Mouse (Mus musculus) forebrain, embryonic 16.5 days (tissue): ENCODE measurements at regions not wholly inside any gene's neighbourhood (a gene's known extent, or its start where the extent isn't known, plus 50 kb on each side); places are given as distances from the start of the nearest gene placed in this dataset.

Experiments
- ATAC-seq: fragments of 200-750 bp; cut with Nextera tagmentation; 2 replicates; pipeline ENCODE4 v1.8.0; 2017; ENCODE audit warnings: mild to moderate bottlenecking, moderate library complexity
- H3K27ac ChIP-seq: fragments of 300-500 bp; sonication (generic); 2 replicates; pipeline ENCODE4 v1.5.1; 2014; ENCODE audit warnings: low read length, control low read depth
- H3K27me3 ChIP-seq: fragments of 300-500 bp; sonication (generic); replicated peaks from 2 replicates; pipeline ENCODE4 v1.6.1; 2014; ENCODE audit warnings: low read length; ENCODE audit not compliant: control insufficient read depth, insufficient read depth
- H3K36me3 ChIP-seq: fragments of 300-500 bp; sonication (generic); 2 replicates; pipeline ENCODE4 v1.6.1; 2014; ENCODE audit not compliant: control insufficient read depth, insufficient read depth
- H3K4me1 ChIP-seq: fragments of 300-500 bp; sonication (generic); replicated peaks from 2 replicates; pipeline ENCODE4 v1.6.1; 2014; ENCODE audit warnings: low read length; ENCODE audit not compliant: control insufficient read depth, insufficient read depth
- H3K4me2 ChIP-seq: fragments of 300-500 bp; sonication (generic); 2 replicates; pipeline ENCODE4 v1.6.1; 2014; ENCODE audit warnings: mild to moderate bottlenecking, low read length, control low read depth
- H3K4me3 ChIP-seq: fragments of 300-500 bp; sonication (generic); replicated peaks from 2 replicates; pipeline ENCODE4 v1.5.1; 2014; ENCODE audit warnings: mild to moderate bottlenecking, low read length, control low read depth
- H3K9ac ChIP-seq: fragments of 300-500 bp; sonication (generic); replicated peaks from 2 replicates; pipeline ENCODE4 v1.6.1; 2014; ENCODE audit warnings: low read depth, low read length, control low read depth
- H3K9me3 ChIP-seq: fragments of 300-500 bp; sonication (generic); 2 replicates; pipeline ENCODE4 v1.6.1; 2016; ENCODE audit warnings: low read length; ENCODE audit not compliant: control insufficient read depth
- WGBS: fragments of 180-500 bp; shearing (Covaris S2); extraction: QIAGEN DNeasy Blood & Tissue Kit; methylation state at CpG from one replicate; pipeline ENCODE4 v1.1.7; 2014; 5-methylcytosine and 5-hydroxymethylcytosine counted together

DNA sequence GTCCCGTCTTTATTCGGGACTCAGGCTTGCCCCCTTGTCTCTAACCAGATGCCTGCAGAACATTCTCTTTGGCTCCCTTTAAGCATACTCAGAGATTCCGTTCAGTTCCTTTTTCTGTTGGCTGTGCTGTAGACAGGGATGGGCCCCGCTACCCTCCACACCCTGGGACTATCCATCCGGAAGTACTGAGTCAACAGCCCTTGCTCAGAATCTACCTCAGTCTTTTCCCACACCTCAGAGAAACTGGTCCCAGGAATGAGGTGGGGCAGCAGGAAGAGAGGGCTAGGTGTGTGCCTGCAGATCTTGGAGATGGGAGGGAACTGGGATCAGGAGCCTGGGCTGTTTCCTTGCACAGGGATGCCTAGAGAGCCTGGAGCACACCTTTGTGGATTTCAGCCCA lies 186.1 kb upstream of the Rreb1 start:
- H3K27ac ChIP-seq, result no peak overlapping the region
- H3K9ac ChIP-seq, result no peak overlapping the region
- H3K27me3 ChIP-seq, result no peaks in the 10 kb centered on the region
- no peak overlapping the region for H3K4me2 ChIP-seq
- H3K4me1 ChIP-seq, result no peaks in the 10 kb centered on the region
- no peaks in the 10 kb centered on the region for H3K9me3 ChIP-seq
- no peak overlapping the region for H3K4me3 ChIP-seq
- H3K36me3 ChIP-seq, result no peaks in the 10 kb centered on the region
- no peak for ATAC-seq
- WGBS, result 86% methylated on average over 5 of the region's 5 CpGs

GRCm38 (mm10) chr13:37595196-37595595 lies 183.0 kb upstream of the Rreb1 start:
- WGBS, result 55% methylated on average over 8 of the region's 8 CpGs

DNA sequence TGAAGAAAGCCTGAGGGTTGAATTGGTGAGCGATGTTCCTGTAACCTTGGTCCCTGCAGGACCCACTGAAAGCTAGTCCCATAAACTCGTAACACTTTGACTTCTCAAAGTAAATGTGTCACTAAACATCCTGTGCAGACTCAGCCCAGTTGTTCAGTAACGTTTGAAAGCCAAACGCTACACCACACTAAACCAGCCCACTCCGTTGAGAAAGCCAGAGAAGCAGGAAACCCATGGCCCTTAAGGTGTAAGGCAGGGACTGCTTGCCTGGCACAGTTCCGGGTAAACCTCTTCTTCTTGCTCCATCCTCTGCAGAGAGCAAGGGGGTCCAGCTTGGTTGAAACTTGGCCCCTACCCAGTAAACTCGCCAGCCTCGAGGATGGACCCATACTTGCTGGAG lies 180.6 kb upstream of the Rreb1 start:
- 0 out of 2 replicates have a peak, but pooled peaks cover 3% of the 10 kb centered on the region for H3K4me1 ChIP-seq
- H3K4me2 ChIP-seq, result no peak overlapping the region
- H3K27ac ChIP-seq, result no peak overlapping the region
- WGBS, result 79% methylated on average over 8 of the region's 8 CpGs
- no peaks in the 10 kb centered on the region for H3K36me3 ChIP-seq
- no peak overlapping the region for H3K9ac ChIP-seq
- no peaks in the 10 kb centered on the region for H3K9me3 ChIP-seq
- H3K27me3 ChIP-seq, result no peaks in the 10 kb centered on the region
- no peak for ATAC-seq
- H3K4me3 ChIP-seq, result no peak overlapping the region

More at GRCm38 (mm10) chr13:37595196-37595595, 183.0 kb upstream of the Rreb1 start:
- H3K4me3 ChIP-seq, result no peak overlapping the region
- no peaks in the 10 kb centered on the region for H3K4me1 ChIP-seq
- H3K4me2 ChIP-seq, result no peak overlapping the region
- no peak overlapping the region for H3K9ac ChIP-seq
- no peak for ATAC-seq
- H3K27ac ChIP-seq, result no peak overlapping the region
- no peaks in the 10 kb centered on the region for H3K36me3 ChIP-seq
- H3K9me3 ChIP-seq, result no peaks in the 10 kb centered on the region
- no peaks in the 10 kb centered on the region for H3K27me3 ChIP-seq

- Histone ChIP-seq H3K4me2 (no peak overlapping the region), H3K9me3 (no peaks in the 10 kb centered on the region), H3K27ac (no peak overlapping the region), H3K9ac (no peak overlapping the region), H3K36me3 (no peaks in the 10 kb centered on the region), H3K27me3 (no peaks in the 10 kb centered on the region), H3K4me3 (no peak overlapping the region), H3K4me1 (peaks cover 3% of the 10 kb centered on the region; the same call in 1 of the 2 replicates)
- no peak for ATAC-seq
- WGBS, result 86% methylated on average over 10 of the region's 10 CpGs
Observed at GRCm38 (mm10) chr13:37598165-37598775, 179.9 kb upstream of the Rreb1 start.

DNA sequence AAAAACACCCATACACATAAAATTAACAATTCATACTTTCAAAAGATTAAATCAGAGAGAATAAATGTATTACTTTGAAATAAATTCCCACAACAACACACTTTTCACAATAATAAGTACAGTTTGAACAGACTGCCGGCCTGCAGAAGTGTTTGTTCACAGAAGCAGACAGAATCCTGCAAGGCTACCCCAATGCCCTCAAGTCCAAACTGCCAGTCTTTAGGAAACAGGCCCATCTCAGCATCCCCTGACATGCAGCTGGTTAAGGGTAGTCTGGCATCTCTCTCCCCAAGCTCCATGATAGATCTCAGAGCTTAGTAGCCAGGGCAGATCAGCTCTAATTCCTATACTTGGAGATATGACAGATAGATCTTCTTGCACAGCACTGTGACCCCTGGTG lies 178.5 kb upstream of the Rreb1 start:
- no peak for ATAC-seq
- Histone ChIP-seq H3K27me3 (no peaks in the 10 kb centered on the region), H3K4me1 (peaks cover 9% of the 10 kb centered on the region), H3K36me3 (no peaks in the 10 kb centered on the region), H3K4me2 (no peak overlapping the region), H3K27ac (no peak overlapping the region), H3K9ac (no peak overlapping the region), H3K9me3 (no peaks in the 10 kb centered on the region), H3K4me3 (no peak overlapping the region)
- 87% methylated on average over 1 of the region's 1 CpGs for WGBS

DNA sequence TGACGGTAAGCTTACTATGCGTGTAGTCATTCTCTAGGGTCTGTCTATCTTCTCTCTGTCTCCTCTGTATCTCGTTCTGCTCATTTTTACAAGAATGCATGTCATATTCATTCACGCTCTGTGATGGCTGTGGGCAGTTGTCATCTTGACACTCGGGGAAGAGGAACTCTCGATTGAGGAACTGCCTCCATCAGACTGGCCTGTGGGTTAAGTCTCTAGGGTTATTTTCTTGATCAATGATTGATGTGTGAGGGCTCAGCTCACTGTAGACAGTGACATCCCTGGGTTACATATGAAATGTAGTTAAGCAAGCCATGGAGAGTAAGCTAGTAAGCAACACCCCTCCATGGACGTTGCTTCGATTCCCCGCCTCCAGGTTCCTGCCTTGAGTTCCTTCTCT lies 178.0 kb upstream of the Rreb1 start:
- Histone ChIP-seq H3K27me3 (no peaks in the 10 kb centered on the region), H3K9me3 (no peaks in the 10 kb centered on the region), H3K36me3 (no peaks in the 10 kb centered on the region), H3K9ac (no peak overlapping the region), H3K4me1 (peaks cover 9% of the 10 kb centered on the region), H3K4me3 (no peak overlapping the region), H3K27ac (no peak overlapping the region), H3K4me2 (no peak overlapping the region)
- 92% methylated on average over 9 of the region's 9 CpGs for WGBS
- no peak for ATAC-seq

GRCm38 (mm10) chr13:37601068-37601467 lies 177.1 kb upstream of the Rreb1 start:
- peaks cover 9% of the 10 kb centered on the region for H3K4me1 ChIP-seq
- H3K4me2 ChIP-seq, result no peak overlapping the region
- no peak overlapping the region for H3K27ac ChIP-seq
- H3K9ac ChIP-seq, result no peak overlapping the region
- ATAC-seq, result no peak
- no peaks in the 10 kb centered on the region for H3K9me3 ChIP-seq
- no peaks in the 10 kb centered on the region for H3K36me3 ChIP-seq
- H3K4me3 ChIP-seq, result no peak overlapping the region
- WGBS, result 72% methylated on average over 7 of the region's 7 CpGs
- H3K27me3 ChIP-seq, result no peaks in the 10 kb centered on the region

- 57% methylated on average over 4 of the region's 4 CpGs for WGBS
- peaks cover 9% of the 10 kb centered on the region for H3K4me1 ChIP-seq
- H3K4me2 ChIP-seq, result no peak overlapping the region
- no peak for ATAC-seq
- no peaks in the 10 kb centered on the region for H3K9me3 ChIP-seq
- no peak overlapping the region for H3K27ac ChIP-seq
- no peaks in the 10 kb centered on the region for H3K27me3 ChIP-seq
- H3K9ac ChIP-seq, result no peak overlapping the region
- no peaks in the 10 kb centered on the region for H3K36me3 ChIP-seq
- no peak overlapping the region for H3K4me3 ChIP-seq
Observed at GRCm38 (mm10) chr13:37602256-37602655, 175.9 kb upstream of the Rreb1 start.

- Histone ChIP-seq H3K27me3 (no peaks in the 10 kb centered on the region), H3K4me2 (no peak overlapping the region), H3K9me3 (no peaks in the 10 kb centered on the region), H3K27ac (no peak overlapping the region; the same call in 1 of the 2 replicates), H3K4me1 (peaks cover 9% of the 10 kb centered on the region), H3K36me3 (no peaks in the 10 kb centered on the region), H3K9ac (no peak overlapping the region), H3K4me3 (no peak overlapping the region)
- WGBS, result 64% methylated on average over 8 of the region's 8 CpGs
- peak; percentile 84 for ATAC-seq
Observed at GRCm38 (mm10) chr13:37603226-37603994, 174.8 kb upstream of the Rreb1 start.
